Mouse (Mus musculus): ENCODE measurements at regions not wholly inside any gene's neighbourhood (a gene's known extent, or its start where the extent isn't known, plus 50 kb on each side); places are given as distances from the start of the nearest gene placed in this dataset.

DNA sequence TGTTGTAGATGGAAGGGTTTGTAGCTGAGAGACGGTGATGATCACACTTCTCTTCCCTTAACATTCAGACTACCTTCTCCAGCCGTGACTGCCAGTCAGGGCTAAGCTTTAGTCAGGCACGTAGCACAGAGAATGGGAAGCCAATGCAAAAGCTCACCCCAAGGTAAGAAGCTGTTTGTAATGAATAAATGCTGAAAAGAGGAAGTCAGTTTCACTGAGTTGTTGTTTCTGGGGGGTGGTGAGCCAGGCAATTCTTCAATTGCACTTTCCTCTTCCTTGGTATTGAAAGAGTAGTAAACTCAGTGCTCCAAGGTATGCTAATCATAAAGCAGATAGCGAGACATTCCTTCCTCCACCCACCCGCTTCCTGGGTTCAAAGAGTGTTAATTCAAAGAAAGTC lies 269.2 kb upstream of the Dab2 start:
- DNase-seq (ENCODE audit: low spot score), result no peak

DNA sequence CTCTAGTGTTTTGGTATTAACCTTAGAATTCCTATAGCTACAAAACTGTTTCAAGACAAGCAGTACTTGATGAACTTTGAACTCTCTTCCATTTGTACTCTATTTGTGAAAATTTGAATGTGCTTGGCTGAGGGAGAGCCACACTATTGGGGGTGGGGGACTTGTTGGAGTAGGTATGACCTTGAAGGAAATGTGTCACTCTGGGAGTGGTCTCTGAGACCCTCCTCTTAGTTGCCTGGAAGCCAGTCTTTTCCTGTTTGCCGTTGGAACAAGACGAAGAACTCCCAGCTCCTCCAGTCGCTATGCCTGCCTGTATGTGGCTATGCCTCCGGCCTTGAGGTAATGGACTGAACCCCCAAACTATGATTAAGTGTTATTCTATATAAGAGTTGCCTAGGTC lies 265.4 kb upstream of the Dab2 start:
- no peak for DNase-seq (ENCODE audit: low spot score)

GRCm38 (mm10) chr15:6044511-6045256 lies 254.9 kb upstream of the Dab2 start:
- no peak for DNase-seq (ENCODE audit: low spot score)

- no peak for DNase-seq (ENCODE audit: low spot score)
Observed at GRCm38 (mm10) chr15:6055703-6056102, 243.9 kb upstream of the Dab2 start.

- DNase-seq (ENCODE audit: low spot score), result no peak
Observed at GRCm38 (mm10) chr15:6056887-6057626, 242.5 kb upstream of the Dab2 start.

GRCm38 (mm10) chr15:6059361-6059760 lies 240.2 kb upstream of the Dab2 start:
- no peak for DNase-seq (ENCODE audit: low spot score)

- no peak for DNase-seq (ENCODE audit: low spot score)
Observed at GRCm38 (mm10) chr15:6059790-6060189, 239.8 kb upstream of the Dab2 start.

DNA sequence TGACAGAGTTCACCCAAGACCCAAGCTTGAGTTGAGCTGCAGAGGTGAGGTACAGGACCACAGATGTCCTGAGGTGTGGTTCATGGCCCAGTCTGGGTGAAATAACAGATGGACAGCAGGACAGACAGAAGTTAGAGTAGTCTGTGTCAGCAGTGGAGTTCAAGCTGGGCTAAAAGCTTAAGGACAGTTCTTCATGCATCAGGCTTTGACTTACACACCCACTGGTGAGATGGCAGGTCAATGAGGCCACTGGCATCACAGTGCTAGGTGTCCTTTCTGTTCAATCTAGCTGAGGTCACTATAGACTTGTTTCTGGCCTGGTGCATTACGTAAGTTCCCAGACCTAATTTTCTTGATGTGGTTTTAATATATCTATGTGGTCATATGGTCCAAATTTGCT lies 238.9 kb upstream of the Dab2 start:
- no peak for DNase-seq (ENCODE audit: low spot score)

- DNase-seq (ENCODE audit: low spot score), result no peak
Observed at GRCm38 (mm10) chr15:6065100-6065499, 234.5 kb upstream of the Dab2 start.

- no peak for DNase-seq (ENCODE audit: low spot score)
Observed at GRCm38 (mm10) chr15:6067380-6067779, 232.2 kb upstream of the Dab2 start.

- no peak for DNase-seq (ENCODE audit: low spot score)
Observed at GRCm38 (mm10) chr15:6068371-6068770, 231.2 kb upstream of the Dab2 start.

DNA sequence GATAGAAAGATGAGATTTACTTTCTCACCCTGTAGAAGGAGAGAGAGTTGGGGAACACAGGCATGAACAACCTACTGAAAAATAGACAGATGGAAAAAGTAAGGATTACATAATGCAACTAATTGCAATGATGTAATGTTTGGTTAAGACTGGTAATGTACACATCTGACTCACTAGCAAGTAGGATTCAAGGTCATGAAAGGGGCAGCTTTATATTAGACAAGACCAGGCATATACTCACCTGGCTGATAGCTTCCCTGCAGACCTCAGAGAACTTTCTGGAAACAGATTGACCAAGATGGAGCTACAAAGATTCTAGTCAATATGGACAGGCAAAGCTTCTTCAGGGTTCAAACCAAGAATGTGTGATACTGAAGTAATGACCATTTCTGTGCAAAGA lies 227.7 kb upstream of the Dab2 start:
- DNase-seq (ENCODE audit: low spot score), result no peak

DNA sequence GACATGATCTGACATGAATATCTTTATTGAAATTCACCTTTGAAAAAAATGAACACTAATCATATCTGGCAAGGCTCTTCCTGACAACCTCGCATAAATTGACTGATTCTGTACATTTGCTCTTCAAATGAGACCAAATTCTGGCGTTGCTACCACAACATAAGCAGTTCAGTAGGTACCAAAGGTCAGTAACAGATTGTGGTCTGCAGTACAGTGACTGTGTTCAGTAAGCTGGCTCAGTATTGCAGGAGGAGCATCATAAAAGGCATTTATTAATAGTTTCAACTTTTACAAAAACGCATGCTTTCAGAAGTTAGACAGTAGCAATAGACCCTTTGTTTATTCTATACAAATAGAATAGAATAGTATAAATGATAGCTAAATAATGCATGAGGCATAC lies 226.7 kb upstream of the Dab2 start:
- no peak for DNase-seq (ENCODE audit: low spot score)

- peak; percentile 12 for DNase-seq (ENCODE audit: low spot score)
Observed at GRCm38 (mm10) chr15:6080714-6081635, 218.6 kb upstream of the Dab2 start.

- DNase-seq (ENCODE audit: low spot score), result no peak
Observed at GRCm38 (mm10) chr15:6087208-6087607, 212.4 kb upstream of the Dab2 start.

- no peak for DNase-seq (ENCODE audit: low spot score)
Observed at GRCm38 (mm10) chr15:6088498-6088897, 211.1 kb upstream of the Dab2 start.

GRCm38 (mm10) chr15:6129697-6130096 lies 169.9 kb upstream of the Dab2 start:
- DNase-seq (ENCODE audit: low spot score), result no peak

DNA sequence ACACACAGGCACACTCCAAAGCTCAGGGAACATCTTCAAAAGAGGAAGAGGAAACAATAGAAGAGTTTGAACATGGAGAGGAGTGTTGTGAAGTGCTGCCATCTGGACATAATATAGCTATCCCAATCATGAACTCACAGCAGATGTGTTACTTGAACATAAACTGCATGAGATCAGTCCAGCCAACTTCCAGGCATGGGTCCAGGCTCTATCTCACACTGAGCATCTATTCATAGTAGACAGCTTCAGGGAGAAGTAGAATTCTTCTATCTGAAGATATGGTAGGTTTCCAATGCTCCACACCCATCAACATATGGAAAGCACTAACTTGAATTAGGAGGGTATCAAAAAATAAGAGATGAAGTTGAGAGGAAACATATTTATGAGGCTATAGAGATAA lies 167.4 kb upstream of the Dab2 start:
- no peak for DNase-seq (ENCODE audit: low spot score)

- DNase-seq (ENCODE audit: low spot score), result no peak
Observed at GRCm38 (mm10) chr15:6145071-6145470, 154.5 kb upstream of the Dab2 start.

DNA sequence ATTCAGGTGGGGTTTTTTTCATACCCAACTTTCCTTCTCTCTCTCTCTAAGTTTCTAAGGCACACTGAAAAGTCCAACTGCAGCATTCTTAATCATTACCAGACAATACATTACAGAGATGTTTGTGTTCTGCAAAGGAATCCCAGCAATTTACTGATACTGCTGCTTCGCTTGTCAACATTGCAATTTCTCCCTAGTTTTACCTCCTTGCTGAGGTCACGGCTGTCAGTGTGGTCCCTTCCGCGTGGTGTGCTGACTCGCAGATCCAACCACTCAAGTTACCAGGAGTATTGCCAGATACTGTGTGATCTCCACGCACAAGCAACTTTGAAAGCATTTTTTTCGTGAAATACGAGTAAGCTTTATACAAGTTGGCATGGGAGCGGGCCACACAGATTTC lies 144.9 kb upstream of the Dab2 start:
- DNase-seq (ENCODE audit: low spot score), result no peak

DNA sequence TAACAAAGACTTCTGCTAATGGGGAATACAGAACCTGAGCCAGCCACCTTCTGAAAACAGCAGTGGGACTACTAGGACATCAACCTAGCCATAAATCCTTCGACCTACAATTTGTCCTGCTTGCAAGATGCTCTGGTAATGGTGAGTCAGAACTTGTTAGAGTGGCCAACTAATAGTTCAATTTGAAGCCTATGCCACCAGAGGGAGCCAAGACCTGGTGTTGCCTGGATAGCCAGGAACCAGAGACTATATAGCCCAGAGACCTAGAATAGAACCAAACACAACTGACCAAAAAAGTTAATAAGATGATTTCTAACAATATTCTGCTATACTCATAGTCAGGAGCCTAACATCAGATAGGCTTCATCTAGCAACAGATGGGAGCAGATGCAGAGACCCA lies 119.3 kb upstream of the Dab2 start:
- DNase-seq (ENCODE audit: low spot score), result no peak

DNA sequence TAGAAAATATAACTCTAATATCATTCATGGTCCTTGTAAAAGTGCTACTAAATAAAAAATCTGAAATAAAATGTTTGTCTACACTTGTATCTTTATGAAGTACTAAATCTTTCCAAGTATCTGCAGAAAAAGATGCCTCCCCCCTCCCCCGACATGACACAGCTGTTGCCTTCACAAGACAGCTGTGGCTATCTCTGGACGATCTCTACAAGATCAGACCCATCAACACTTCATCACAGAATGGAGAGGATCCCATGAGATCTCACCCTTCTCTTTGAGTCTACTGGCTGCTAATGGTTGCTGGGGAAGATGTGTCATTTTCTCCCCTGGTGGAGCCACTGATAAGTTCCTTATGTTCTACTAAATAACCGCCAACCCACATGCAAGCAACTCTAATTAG lies 116.0 kb upstream of the Dab2 start:
- DNase-seq (ENCODE audit: low spot score), result no peak

DNA sequence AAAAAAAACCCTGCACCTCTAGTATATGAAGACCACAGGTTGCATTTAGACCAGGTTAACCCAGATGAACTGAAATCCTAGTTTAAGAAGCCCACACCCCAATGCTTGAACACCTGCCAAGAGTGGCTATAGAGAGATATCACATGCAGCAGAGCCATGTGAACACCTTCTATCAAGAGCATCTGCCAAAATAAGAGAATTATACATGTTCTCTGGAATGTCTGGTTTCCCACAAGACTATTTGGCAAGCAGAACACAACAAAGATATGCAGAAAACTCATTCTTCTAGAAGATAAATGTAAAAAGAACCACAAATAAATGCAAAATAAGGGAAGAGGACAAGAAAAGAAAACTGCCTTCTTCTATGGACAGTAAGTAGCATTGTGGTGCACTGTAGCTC lies 107.7 kb upstream of the Dab2 start:
- no peak for DNase-seq (ENCODE audit: low spot score)
